ENCODE assay signal across 11 mouse cellular contexts in genomic region chr7:16297616-16298015, GRCm38 (mm10). TPM values are rescaled to one million over a fixed set of nuclear protein-coding genes. Genes with fewer than 3 reads are reported as not detected.
A peak's percentile ranks its signal among the peaks of the same experiment; 100 is the strongest.
DNase-seq lines count a peak whose midpoint lies in the region; ATAC-seq and TF ChIP-seq lines count a peak whose summit lies in the region.
"Had no signal": no experiment of that assay in that cellular context is flagged by ENCODE, and none has a peak within 500 bp of the region (broad histone marks: within the 10 kb centered on the region; RNA-seq: fewer than 3 reads in every experiment).

No protein-coding gene starts in this region.

- H3K4me1 ChIP-seq in heart, embryonic 11.5 days (ENCODE audit: control insufficient read depth, insufficient read depth, low read length): peaks cover 14% of the 10 kb centered on the region
- peaks cover 0 to 15% of the 10 kb centered on the region in 2 experiments; a peak in 2 of 4 replicates for H3K4me1 ChIP-seq in MEL (ENCODE audit: control insufficient read depth in 1 of 2, insufficient read depth in 2 of 2, low read length in 2 of 2)
- H3K4me1 ChIP-seq in limb, embryonic 13.5 days: peaks cover 40% of the 10 kb centered on the region

- H3K79me2 ChIP-seq in MEL (ENCODE audit: control insufficient read depth, insufficient read depth, low read length, poor library complexity): peaks cover 1% of the 10 kb centered on the region; the same call in 1 of the 2 replicates

- TF ChIP-seq EP300 in MEL (IDR thresholded peaks at IDR 0.05; ENCODE audit: low read depth in 1 of 2, low read length in 2 of 2): no peak

- no peak for ATAC-seq in heart, embryonic 11.5 days (replicated peaks; ENCODE audit: insufficient number of reproducible peaks, low FRiP score, low TSS enrichment)
- no peak for ATAC-seq in limb, embryonic 13.5 days (ENCODE audit: low FRiP score, low read depth)

- no peak for TF ChIP-seq RAD21 in MEL (IDR thresholded peaks at IDR 0.05; ENCODE audit: low read depth, low read length)

- no peaks in the 10 kb centered on the region for H3K36me3 ChIP-seq in heart, embryonic 11.5 days (ENCODE audit: control insufficient read depth, insufficient read depth, low read length)
- peaks cover 0 to 10% of the 10 kb centered on the region in 2 experiments; a peak in 2 of 4 replicates for H3K36me3 ChIP-seq in MEL (ENCODE audit: control insufficient read depth in 1 of 2, insufficient read depth in 2 of 2, low read length in 2 of 2)
- no peaks in the 10 kb centered on the region for H3K36me3 ChIP-seq in limb, embryonic 13.5 days

- no peak overlapping the region for H3K4me3 ChIP-seq in heart, embryonic 11.5 days (ENCODE audit: low read depth, low read length)
- H3K4me3 ChIP-seq in layer of hippocampus, adult 2 months: no peak overlapping the region
- H3K4me3 ChIP-seq in MEL (ENCODE audit: control insufficient read depth in 1 of 2, insufficient read depth in 1 of 2, low read depth in 2 of 2, low read length in 2 of 2): no peak overlapping the region
- no peak overlapping the region for H3K4me3 ChIP-seq in limb, embryonic 13.5 days

- DNase-seq in heart, postnatal 14 days: no peak
- DNase-seq in layer of hippocampus, adult 2 months (ENCODE audit: low spot score in 2 of 2): no peak
- no peak for DNase-seq in layer of hippocampus, postnatal 25 days (ENCODE audit: extremely low spot score in 1 of 2, low spot score in 1 of 2)
- no peak for DNase-seq in MEL (ENCODE audit: low read depth, low spot score)
- no peak for DNase-seq in adrenal gland, postnatal 25 days
- DNase-seq in layer of hippocampus, postnatal 10 days (ENCODE audit: low spot score in 2 of 2): no peak
- DNase-seq: kidney, postnatal 36 days had no signal

- no peak for TF ChIP-seq CTCF in layer of hippocampus, adult 2 months (conservative IDR thresholded peaks at IDR 0.05)
- no peak for TF ChIP-seq CTCF in MEL (IDR thresholded peaks at IDR 0.05 in 2 of 3, conservative IDR thresholded peaks at IDR 0.05 in 1 of 3; ENCODE audit: control insufficient read depth in 1 of 3, insufficient read depth in 1 of 3, low read depth in 2 of 3, low read length in 3 of 3, poor library complexity in 1 of 3, severe bottlenecking in 1 of 3)

- H3K27ac ChIP-seq in heart, embryonic 11.5 days (ENCODE audit: low read depth, low read length): no peak overlapping the region
- peak overlapping the region; percentile 94; the same call in 1 of the 2 replicates for H3K27ac ChIP-seq in layer of hippocampus, adult 2 months
- H3K27ac ChIP-seq in MEL (ENCODE audit: control insufficient read depth, low read depth, low read length): peak overlapping the region; percentile 66; the same call in 1 of the 2 replicates
- H3K27ac ChIP-seq in limb, embryonic 13.5 days: peak overlapping the region; percentile 73; the same call in 1 of the 2 replicates

- no peaks in the 10 kb centered on the region for H3K9me3 ChIP-seq in heart, embryonic 11.5 days (replicated peaks; ENCODE audit: control insufficient read depth, low read length)
- no peaks in the 10 kb centered on the region for H3K9me3 ChIP-seq in MEL (replicated peaks; ENCODE audit: insufficient read depth, low read length)
- no peaks in the 10 kb centered on the region for H3K9me3 ChIP-seq in limb, embryonic 13.5 days

- 58% methylated on average over 2 of the region's 2 CpGs for WGBS in heart, embryonic 11.5 days (ENCODE audit: insufficient replicate concordance)
- WGBS in limb, embryonic 13.5 days: 61% methylated on average over 2 of the region's 2 CpGs

- peak overlapping the region; percentile 93 for H3K4me2 ChIP-seq in heart, embryonic 11.5 days
- H3K4me2 ChIP-seq in limb, embryonic 13.5 days (replicated peaks): peak overlapping the region; percentile 68

- intact Hi-C loops in heart, postnatal 14 days (cut with DNase I): loop anchor here (10.0 kb wide), 1 partner anchor 167 kb away; no protein-coding TSS in a partner anchor

- no peaks in the 10 kb centered on the region for H3K27me3 ChIP-seq in heart, embryonic 11.5 days (ENCODE audit: control insufficient read depth, insufficient read depth, low read length)
- no peaks in the 10 kb centered on the region for H3K27me3 ChIP-seq in MEL (ENCODE audit: control insufficient read depth in 1 of 2, insufficient read depth in 2 of 2, low read length in 2 of 2)
- H3K27me3 ChIP-seq in limb, embryonic 13.5 days: no peaks in the 10 kb centered on the region

- TF ChIP-seq POLR2A in MEL (IDR thresholded peaks at IDR 0.05; ENCODE audit: control insufficient read depth in 1 of 2, insufficient read depth in 1 of 2, low read depth in 1 of 2, low read length in 2 of 2, poor library complexity in 1 of 2): no peak

- peak overlapping the region; percentile 43; the same call in 1 of the 2 replicates for H3K9ac ChIP-seq in heart, embryonic 11.5 days (ENCODE audit: low read depth, low read length)
- peak overlapping the region; percentile 52; the same call in 1 of the 2 replicates for H3K9ac ChIP-seq in MEL (ENCODE audit: control insufficient read depth, low read depth, low read length, poor library complexity, severe bottlenecking)
- H3K9ac ChIP-seq in limb, embryonic 13.5 days: no peak overlapping the region

TF ChIP-seq in MEL, 35 proteins besides CTCF, POLR2A, EP300 and RAD21 (continues in another document):
- TF ChIP-seq USF1 (IDR thresholded peaks at IDR 0.05; ENCODE audit: low read depth, low read length) (no peak), ZNF384 (IDR thresholded peaks at IDR 0.05; ENCODE audit: low read depth, low read length) (no peak), KAT2A (conservative IDR thresholded peaks at IDR 0.05; ENCODE audit: low read depth, low read length) (no peak), SMC3 (IDR thresholded peaks at IDR 0.05; ENCODE audit: low read depth, low read length) (no peak), MYB (IDR thresholded peaks at IDR 0.05; ENCODE audit: low read depth, low read length) (no peak), ELF1 (IDR thresholded peaks at IDR 0.05; ENCODE audit: low read depth, low read length) (no peak)

RNA-seq across cellular contexts. Expression of gene Bbc3, which starts 10.6 kb away (rescaled TPM):
- 3.7 and 6.0 TPM in 2 replicates for polyA plus RNA-seq in heart, embryonic 11.5 days (2014; fragmentation: Nextera tagmentation; extraction: Ambion mirVana)
- total RNA-seq in heart, postnatal 14 days (2021): 1 to 10 TPM; 7.9 to 8.7 TPM
- total RNA-seq in layer of hippocampus, adult 2 months (2021): 10 to 100 TPM; 12.5 to 14.9 TPM
- total RNA-seq in layer of hippocampus, postnatal 25 days (2021): 10 to 100 TPM; 14.0 to 20.0 TPM
- total RNA-seq in MEL (2012; rRNA removed): 2.9 and 4.4 TPM in 2 replicates
- polyA plus RNA-seq in MEL (2012; ENCODE audit: insufficient read depth in 1 of 2, insufficient read length in 2 of 2, low read depth in 1 of 2, low replicate concordance in 2 of 2, missing spikeins in 1 of 2): 1 to 10 TPM in 1 of 2 experiments, not detected in 1; 9.3 TPM
- polyA plus RNA-seq in limb, embryonic 13.5 days (2015; fragmentation: Nextera tagmentation; extraction: Ambion mirVana): 5.0 and 5.1 TPM in 2 replicates
- total RNA-seq in adrenal gland, postnatal 25 days (2021): 6.8 and 11.5 TPM in 2 replicates
- 10 to 100 TPM; 28.0 to 30.0 TPM for total RNA-seq in layer of hippocampus, postnatal 10 days (2021)

RNA-seq across cellular contexts. Expression of gene Ccdc9, which starts 11.0 kb away (rescaled TPM):
- polyA plus RNA-seq in heart, embryonic 11.5 days (2014; fragmentation: Nextera tagmentation; extraction: Ambion mirVana): 11.3 and 16.4 TPM in 2 replicates
- 10 to 100 TPM; 32.1 to 39.4 TPM for total RNA-seq in heart, postnatal 14 days (2021)
- total RNA-seq in layer of hippocampus, adult 2 months (2021): 10 to 100 TPM; 79.7 to 81.0 TPM
- total RNA-seq in layer of hippocampus, postnatal 25 days (2021): 10 to 100 TPM; 59.6 to 77.3 TPM
- 57.4 and 63.6 TPM in 2 replicates for total RNA-seq in MEL (2012; rRNA removed)
- polyA plus RNA-seq in MEL (2012; ENCODE audit: insufficient read depth in 1 of 2, insufficient read length in 2 of 2, low read depth in 1 of 2, low replicate concordance in 2 of 2, missing spikeins in 1 of 2): 10 to 100 TPM in 1 of 2 experiments, not detected in 1; 97.1 TPM
- 26.1 and 29.2 TPM in 2 replicates for polyA plus RNA-seq in limb, embryonic 13.5 days (2015; fragmentation: Nextera tagmentation; extraction: Ambion mirVana)
- 83.5 and 93.6 TPM in 2 replicates for total RNA-seq in adrenal gland, postnatal 25 days (2021)
- total RNA-seq in layer of hippocampus, postnatal 10 days (2021): 10 to 100 TPM; 81.4 to 98.8 TPM

RNA-seq across cellular contexts. Expression of gene Inafm1, which starts 24.2 kb away (rescaled TPM):
- 6.6 and 6.7 TPM in 2 replicates for polyA plus RNA-seq in heart, embryonic 11.5 days (2014; fragmentation: Nextera tagmentation; extraction: Ambion mirVana)
- 10 to 100 TPM; 14.6 to 14.9 TPM for total RNA-seq in heart, postnatal 14 days (2021)
- total RNA-seq in layer of hippocampus, adult 2 months (2021): 10 to 100 TPM; 32.0 to 35.5 TPM
- 10 to 100 TPM; 29.4 to 34.2 TPM for total RNA-seq in layer of hippocampus, postnatal 25 days (2021)
- total RNA-seq in MEL (2012; rRNA removed): 38.0 and 50.7 TPM in 2 replicates
- 10 to 100 TPM in 1 of 2 experiments, not detected in 1; 87.6 TPM for polyA plus RNA-seq in MEL (2012; ENCODE audit: insufficient read depth in 1 of 2, insufficient read length in 2 of 2, low read depth in 1 of 2, low replicate concordance in 2 of 2, missing spikeins in 1 of 2)
- 19.0 and 19.9 TPM in 2 replicates for polyA plus RNA-seq in limb, embryonic 13.5 days (2015; fragmentation: Nextera tagmentation; extraction: Ambion mirVana)
- total RNA-seq in adrenal gland, postnatal 25 days (2021): 15.6 and 26.0 TPM in 2 replicates
- total RNA-seq in layer of hippocampus, postnatal 10 days (2021): 10 to 100 TPM; 35.4 to 35.8 TPM

RNA-seq across cellular contexts. Expression of gene C5ar1, which starts 38.3 kb away (rescaled TPM):
- 0.74 and 1.5 TPM in 2 replicates for polyA plus RNA-seq in heart, embryonic 11.5 days (2014; fragmentation: Nextera tagmentation; extraction: Ambion mirVana)
- 1 to 10 TPM; 5.2 to 5.8 TPM for total RNA-seq in heart, postnatal 14 days (2021)
- total RNA-seq in layer of hippocampus, adult 2 months (2021): 1 to 10 TPM in 1 of 2 experiments, under 1 TPM in 1; 0.90 to 2.6 TPM
- total RNA-seq in layer of hippocampus, postnatal 25 days (2021): 1 to 10 TPM; 1.1 TPM
- total RNA-seq in MEL (2012; rRNA removed): not detected in 2 replicates
- not detected for polyA plus RNA-seq in MEL (2012; ENCODE audit: insufficient read depth in 1 of 2, insufficient read length in 2 of 2, low read depth in 1 of 2, low replicate concordance in 2 of 2, missing spikeins in 1 of 2)
- polyA plus RNA-seq in limb, embryonic 13.5 days (2015; fragmentation: Nextera tagmentation; extraction: Ambion mirVana): 1.9 and 2.4 TPM in 2 replicates
- 2.0 and 3.2 TPM in 2 replicates for total RNA-seq in adrenal gland, postnatal 25 days (2021)
- 1 to 10 TPM; 1.1 to 1.3 TPM for total RNA-seq in layer of hippocampus, postnatal 10 days (2021)
- polyA plus RNA-seq: activated CD4-positive, CD25-positive, alpha-beta regulatory T cell, adult 4 months; CD4-positive, CD25-positive, alpha-beta regulatory T cell, adult 4 months had no signal

RNA-seq across cellular contexts. Expression of gene C5ar2, which starts 53.7 kb away (rescaled TPM):
- polyA plus RNA-seq in heart, embryonic 11.5 days (2014; fragmentation: Nextera tagmentation; extraction: Ambion mirVana): 0.21 and 0.34 TPM in 2 replicates
- total RNA-seq in heart, postnatal 14 days (2021): 1 to 10 TPM in 1 of 2 experiments, under 1 TPM in 1; 0.93 to 1.1 TPM
- total RNA-seq in layer of hippocampus, adult 2 months (2021): under 1 TPM; 0.39 to 0.59 TPM
- under 1 TPM; 0.75 to 0.81 TPM for total RNA-seq in layer of hippocampus, postnatal 25 days (2021)
- 0.92 and 1.7 TPM in 2 replicates for total RNA-seq in MEL (2012; rRNA removed)
- polyA plus RNA-seq in MEL (2012; ENCODE audit: insufficient read depth in 1 of 2, insufficient read length in 2 of 2, low read depth in 1 of 2, low replicate concordance in 2 of 2, missing spikeins in 1 of 2): under 1 TPM in 1 of 2 experiments, not detected in 1; 0.49 TPM
- polyA plus RNA-seq in limb, embryonic 13.5 days (2015; fragmentation: Nextera tagmentation; extraction: Ambion mirVana): 0.09 and 0.10 TPM in 2 replicates
- 0.24 TPM in 1 of 2 replicates, not detected in the other for total RNA-seq in adrenal gland, postnatal 25 days (2021)
- under 1 TPM; 0.33 to 0.37 TPM for total RNA-seq in layer of hippocampus, postnatal 10 days (2021)
- polyA plus RNA-seq: activated CD4-positive, CD25-positive, alpha-beta regulatory T cell, adult 4 months had no signal
